Mouse (Mus musculus) gastrocnemius, postnatal 36 days (tissue): ENCODE data around the gene Sh3bgrl. TPM values are rescaled to one million over a fixed set of nuclear protein-coding genes. Genes with fewer than 3 reads are reported as not detected.

Experiments
- DNase-seq, 2 experiments: peaks; one replicate each; pipeline ENCODE4 v3.0.0; 2022
- intact Hi-C: fragments of 180-260 bp; cut with DNase I; formaldehyde crosslinking; loops from one replicate; pipeline ENCODE4 v1.15.1; 2025
- total RNA-seq, 2 experiments: library from RNA; stranded (reverse); gene quantifications; 2 replicates each; pipeline ENCODE4 v1.2.3; 2021

The Sh3bgrl gene
- total RNA-seq, 2 experiments from 2014 or later = 10.5 to 11.8 TPM

DNA sequence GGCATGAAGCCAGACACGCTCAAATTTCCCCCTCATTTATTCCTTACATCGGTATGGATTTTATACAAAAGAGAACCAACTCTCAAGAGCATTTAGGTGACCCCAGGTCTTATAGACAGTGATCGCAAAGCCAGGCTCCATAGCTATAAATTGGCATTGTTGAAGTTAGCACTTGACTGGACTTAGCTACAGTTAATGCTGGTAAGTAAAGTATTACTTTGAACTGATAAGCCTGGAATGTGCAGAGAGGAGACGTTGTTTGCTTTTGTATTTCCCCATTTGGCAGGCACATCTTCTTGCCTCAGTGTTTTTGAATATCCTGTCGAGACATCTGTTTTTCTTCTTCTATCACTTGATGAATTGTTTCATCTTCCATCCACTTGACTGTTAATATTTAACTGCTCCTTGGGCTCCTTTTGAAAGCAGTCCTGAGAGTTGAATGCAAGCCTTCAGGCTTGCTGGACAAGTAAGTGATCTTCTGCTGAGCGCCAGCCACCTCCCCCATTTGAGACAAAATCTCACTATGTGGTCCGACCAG lies 32.5 kb downstream of the Sh3bgrl start:
- intact Hi-C loops = no loop called here
- no peak for DNase-seq

DNA sequence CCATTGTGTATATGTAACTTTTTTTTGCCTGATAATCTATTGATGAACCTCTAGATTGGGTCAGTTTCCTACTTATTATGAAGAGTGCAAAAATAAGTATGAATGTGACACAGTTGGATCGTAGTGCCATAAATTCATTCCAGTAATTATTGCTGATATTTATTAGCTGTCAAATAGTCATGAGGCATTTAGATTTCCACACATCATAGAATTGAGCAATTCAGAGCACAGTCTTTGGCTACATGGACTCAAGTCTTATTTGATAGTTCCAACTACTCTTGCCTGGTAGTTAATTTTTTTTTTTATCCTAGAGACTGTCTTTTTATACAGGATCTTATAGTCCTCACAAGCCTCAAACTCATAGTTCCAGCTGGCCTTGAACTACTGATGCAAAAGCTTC lies 34.9 kb downstream of the Sh3bgrl start:
- intact Hi-C loops = no loop called here
- DNase-seq = no peak

DNA sequence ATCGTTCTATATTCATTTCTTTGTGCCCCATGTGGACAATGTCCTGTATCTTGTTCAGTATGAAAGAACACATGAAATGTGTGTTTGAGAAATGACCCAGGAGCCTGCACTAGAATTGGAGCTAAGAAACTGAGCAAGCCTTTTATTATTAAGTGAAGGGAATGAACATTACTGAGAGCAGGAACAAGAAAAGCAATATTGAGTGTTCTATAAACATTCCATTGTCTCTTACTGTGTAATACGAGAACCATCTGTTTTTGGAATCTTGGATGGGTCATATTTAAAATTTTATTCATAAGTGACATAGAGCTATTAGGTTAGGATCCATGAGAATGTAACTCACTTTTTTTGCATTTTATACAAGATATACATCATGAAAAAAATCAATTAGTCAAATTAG lies 36.7 kb downstream of the Sh3bgrl start:
- intact Hi-C loops = no loop called here
- no peak for DNase-seq

DNA sequence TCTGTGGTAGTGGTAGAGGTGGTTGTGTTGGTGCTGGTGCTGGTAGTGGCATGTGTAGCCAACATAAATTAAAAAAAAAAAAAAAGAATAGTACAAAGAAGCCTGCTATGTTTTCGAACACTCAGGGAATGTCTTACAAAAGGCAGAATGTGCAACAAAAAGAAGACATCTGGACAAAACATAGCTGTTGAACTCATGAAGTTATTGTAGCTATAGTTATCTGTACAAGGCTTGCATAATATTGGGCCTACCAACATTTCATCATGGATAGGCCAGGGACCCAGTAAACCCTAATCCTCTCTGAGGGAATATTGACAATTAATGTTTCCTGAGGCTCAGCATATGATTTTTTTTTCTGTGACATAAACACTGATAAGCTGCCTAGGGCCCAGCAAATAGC lies 37.3 kb downstream of the Sh3bgrl start:
- intact Hi-C loops = no loop called here
- no peak for DNase-seq

DNA sequence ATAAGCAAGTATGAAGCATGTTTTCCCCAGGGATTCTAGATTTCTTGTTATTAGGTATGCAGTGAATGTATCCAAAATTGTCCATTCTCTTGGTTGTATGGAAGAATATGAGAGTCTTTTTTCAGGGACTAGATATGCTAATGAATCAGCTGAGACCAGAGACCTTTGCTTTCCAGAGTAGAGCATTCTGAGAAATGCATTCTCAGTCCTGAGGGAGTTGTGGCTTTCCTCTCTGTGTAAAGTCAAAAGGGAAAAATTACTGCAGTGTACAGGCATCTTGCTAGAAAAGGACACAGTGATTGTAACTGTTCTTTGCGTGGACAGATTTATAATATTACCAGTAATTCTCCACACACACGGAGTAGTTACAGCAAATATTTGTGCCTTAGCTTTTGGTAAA lies 38.3 kb downstream of the Sh3bgrl start:
- intact Hi-C loops = no loop called here
- DNase-seq = no peak

DNA sequence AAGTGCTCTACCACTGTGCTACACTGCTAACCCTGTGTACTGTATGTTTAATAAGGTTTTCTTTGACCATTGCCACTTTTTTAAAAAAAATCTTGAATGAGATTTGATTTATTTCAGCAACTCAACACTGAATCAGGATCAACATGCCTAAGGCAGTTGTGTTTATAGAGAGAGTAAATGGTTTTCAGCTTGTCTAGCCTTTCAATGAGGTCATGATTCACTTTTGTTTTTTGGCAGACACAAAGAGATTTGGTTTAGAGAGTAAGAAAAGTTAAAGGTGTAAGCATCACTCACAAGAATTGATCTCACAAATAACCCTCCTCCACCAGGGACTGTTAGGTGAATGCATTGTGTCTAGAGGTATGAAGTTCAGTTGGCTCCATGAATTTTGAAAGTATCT lies 41.1 kb downstream of the Sh3bgrl start:
- intact Hi-C loops = no loop called here
- no peak for DNase-seq

DNA sequence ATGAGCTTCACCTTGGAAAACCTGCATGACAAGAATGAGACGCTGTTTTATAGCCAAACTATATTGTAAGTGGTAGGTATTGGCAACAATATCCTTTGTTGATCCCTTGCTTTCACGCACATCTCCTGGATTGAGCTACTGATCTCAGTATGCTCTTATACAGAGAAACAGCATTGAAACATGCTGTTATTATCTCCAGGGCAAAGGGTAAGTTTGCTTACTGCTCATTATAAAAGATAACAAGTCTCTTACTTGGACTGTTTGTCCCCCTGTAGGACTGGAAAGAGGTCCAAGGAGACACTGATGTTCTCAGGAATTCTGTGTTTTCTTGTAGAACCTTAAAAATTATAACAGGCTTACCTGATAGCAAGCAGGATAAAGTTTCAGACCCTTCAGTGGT lies 41.7 kb downstream of the Sh3bgrl start:
- no peak for DNase-seq
- intact Hi-C loops = no loop called here

DNA sequence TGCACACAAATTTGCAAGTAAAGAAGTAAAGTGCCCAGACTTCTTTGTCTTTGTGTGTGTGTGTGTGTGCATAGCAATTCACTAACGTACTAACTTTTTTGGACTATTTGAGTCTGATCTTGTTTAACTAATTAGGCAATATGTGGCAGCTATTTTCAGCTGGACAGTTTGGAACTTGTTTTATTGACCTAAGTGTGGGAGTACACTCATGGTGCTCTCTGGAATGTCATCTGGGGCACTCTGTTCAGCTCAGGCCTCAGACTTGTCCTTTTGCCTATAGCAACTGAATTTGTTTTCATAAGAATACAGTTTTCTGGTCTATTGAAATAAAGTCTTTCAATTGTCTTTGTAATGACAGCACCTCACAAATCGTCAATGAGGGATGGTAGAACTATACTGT lies 42.1 kb downstream of the Sh3bgrl start:
- intact Hi-C loops = no loop called here
- no peak for DNase-seq

DNA sequence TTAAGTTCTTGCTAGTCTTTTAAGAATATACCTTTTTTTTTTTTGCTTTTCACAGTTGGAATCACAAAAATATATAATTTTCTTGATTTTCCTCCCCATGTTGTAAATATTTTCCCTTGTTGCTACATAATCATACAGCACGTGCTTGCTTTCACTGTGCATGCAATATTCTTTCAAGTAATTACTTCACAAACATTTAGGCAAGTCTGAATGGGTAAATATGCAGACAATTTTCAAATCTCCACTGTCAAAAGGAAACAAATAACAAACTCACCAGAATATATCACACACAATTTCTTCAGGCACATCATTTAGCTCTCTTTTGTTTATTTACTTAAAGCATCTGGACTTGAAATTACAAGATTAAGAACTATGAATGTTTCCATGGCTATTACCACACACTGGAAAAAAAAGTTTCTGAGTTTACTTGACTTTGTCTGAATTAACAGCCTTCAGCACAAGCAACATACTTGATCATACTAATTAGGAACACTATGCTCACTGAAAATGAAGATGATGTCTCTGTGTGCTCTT lies 46.2 kb downstream of the Sh3bgrl start:
- DNase-seq = no peak
- intact Hi-C loops = no loop called here

DNA sequence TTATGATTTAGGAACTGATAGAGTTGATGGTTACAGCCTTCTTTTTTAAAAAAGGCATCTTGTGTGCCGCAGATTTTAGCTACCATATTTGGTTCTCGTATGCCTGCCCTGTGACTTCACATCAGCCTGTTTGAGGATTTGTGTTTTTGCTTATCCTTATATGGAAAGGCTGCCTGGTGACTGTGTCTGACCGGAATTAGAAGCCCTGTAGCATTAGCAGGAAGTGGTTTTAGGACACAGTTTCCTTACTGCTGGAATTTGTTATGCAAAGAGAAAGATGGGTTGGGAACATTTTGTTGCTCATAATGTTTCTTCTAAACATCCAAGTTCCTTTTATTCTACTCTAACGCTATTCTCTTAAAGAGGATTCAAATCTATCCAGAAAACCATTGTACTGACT lies 47.1 kb downstream of the Sh3bgrl start:
- intact Hi-C loops = no loop called here
- DNase-seq = no peak

DNA sequence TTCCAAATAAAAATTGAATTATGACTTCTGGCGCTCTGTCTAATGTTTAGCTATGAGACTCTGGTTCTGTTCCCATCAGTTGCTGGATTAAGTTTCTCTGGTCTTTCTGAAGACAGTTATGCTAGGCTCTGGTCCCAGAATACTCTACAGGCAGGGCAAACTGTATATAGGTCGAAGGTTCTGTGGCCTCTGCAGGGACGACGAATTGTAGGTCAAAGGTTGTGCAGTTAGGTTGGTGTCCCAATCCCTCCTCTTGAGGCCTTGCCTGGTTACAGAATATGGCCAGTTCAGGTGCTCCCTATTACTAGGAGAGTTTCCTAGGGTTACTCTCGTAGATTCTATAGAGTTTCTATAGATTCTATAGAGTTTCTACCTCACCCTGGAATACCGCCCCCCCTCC lies 50.6 kb downstream of the Sh3bgrl start:
- no peak for DNase-seq
- intact Hi-C loops = no loop called here

DNA sequence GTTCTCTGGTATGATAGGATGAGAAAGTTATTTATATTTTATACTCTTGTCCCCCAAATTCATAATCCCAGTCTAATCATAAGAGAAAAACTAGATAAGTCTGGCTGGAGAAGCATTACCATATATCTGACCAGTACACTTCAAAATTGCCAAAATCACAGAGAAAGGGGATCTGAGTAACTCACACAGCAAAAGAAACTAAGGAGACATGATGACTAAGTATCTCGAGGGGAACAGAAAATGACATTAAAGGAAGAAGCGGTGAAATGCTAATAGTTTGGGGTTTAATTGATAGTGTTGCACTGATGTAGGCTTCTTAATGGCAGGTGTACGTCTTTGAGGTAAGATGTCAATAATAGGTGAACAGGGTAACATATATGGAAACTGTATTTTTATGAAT lies 51.9 kb downstream of the Sh3bgrl start:
- no peak for DNase-seq
- intact Hi-C loops = no loop called here

DNA sequence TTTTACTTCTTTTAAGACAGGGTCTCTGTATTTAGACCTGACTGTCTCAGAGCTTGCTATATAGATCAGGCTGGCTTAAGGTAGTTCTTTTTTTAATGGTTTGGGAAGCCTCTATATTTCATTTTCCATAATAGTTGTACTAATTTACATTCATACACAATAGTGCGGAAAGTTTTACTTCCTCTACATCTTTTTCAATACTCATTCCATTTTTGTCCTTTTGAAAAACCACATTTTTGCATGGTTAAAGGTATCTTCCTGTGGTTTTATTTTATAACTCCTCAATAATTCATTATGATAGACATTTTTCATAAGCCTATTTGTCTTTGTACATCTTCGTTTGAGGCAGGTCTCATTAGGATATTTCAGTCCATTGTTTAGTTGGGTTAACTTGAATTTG lies 56.1 kb downstream of the Sh3bgrl start:
- DNase-seq = no peak
- intact Hi-C loops = no loop called here

DNA sequence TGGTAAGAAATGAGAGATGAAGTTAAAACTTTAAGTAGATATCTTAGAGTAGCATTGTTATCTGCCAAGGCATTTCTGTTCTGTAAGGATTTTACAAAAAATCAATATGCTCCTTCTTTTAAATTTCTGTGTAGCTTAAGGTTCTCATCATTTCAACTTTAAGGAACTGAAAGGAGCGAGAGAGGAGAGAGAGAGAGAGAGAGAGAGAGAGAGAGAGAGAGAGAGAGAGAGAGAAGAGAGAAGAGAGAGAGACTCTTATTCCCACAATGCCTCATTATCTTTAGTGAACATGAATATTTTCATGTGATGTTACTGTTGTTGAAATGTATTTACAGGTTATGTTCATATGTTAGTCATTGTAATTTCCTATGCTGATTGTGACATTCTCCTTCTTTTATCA lies 65.2 kb downstream of the Sh3bgrl start:
- intact Hi-C loops = no loop called here
- no peak for DNase-seq

DNA sequence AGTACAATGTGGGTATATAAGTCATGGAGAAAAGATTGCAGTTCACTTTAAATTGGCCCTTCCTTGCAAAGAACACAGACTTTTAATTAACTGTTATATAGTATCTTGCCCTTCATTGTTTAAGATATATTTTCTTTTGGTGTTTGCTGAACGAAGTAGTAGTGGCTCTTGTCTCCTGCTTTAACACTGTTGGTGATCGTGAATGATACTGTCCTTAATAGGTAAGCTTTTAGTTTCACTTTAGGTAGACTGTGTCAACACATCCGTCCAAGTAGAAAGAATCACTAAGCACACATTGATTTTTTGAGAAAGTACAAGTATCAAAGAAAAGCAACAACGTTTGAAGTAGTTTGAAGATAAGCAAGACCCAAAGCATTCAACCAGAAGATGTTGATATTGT lies 65.7 kb downstream of the Sh3bgrl start:
- no peak for DNase-seq
- intact Hi-C loops = no loop called here

DNA sequence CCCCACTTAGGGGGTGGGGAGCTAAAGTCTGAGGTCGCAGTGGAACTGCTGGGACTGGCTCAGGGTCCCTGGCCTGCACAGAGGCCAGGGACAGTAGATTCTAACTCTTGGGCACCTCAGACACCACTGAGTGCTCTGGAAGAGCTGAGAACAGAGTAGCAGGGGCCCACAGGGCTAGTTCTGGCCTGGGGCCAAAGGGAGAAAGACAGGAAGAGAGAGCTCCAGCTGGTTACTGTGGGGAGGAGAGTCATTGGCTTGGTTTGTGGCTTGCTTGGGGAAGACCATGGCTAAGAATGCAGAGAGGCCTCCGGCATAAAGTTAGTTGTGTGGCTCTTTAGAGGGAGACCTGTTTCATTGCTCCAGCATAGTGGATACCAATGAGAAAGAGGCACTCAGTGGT lies 79.9 kb downstream of the Sh3bgrl start:
- DNase-seq = peak in 1 of 2 experiments; percentile 3
- intact Hi-C loops = no loop called here

DNA sequence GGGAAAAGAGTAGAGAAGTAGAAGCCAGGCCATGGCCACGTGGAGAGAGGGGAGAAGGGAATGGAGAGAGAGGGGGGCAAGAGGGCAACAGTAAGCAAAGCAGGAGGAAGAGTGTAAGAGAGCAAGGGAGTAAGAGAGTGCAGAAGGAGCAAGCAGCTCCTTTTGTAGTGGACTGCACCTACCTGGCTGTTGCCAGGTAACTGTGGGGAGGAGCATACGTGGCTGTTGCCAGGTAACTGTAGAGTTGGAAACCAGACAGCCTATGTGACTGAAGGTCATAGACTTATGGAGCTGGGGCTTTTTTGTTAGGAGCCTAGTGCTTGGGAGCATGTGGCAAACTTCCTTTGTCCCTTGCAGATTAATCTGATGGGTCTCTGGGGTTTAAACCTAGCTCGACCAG lies 80.3 kb downstream of the Sh3bgrl start:
- DNase-seq = no peak
- intact Hi-C loops = no loop called here

DNA sequence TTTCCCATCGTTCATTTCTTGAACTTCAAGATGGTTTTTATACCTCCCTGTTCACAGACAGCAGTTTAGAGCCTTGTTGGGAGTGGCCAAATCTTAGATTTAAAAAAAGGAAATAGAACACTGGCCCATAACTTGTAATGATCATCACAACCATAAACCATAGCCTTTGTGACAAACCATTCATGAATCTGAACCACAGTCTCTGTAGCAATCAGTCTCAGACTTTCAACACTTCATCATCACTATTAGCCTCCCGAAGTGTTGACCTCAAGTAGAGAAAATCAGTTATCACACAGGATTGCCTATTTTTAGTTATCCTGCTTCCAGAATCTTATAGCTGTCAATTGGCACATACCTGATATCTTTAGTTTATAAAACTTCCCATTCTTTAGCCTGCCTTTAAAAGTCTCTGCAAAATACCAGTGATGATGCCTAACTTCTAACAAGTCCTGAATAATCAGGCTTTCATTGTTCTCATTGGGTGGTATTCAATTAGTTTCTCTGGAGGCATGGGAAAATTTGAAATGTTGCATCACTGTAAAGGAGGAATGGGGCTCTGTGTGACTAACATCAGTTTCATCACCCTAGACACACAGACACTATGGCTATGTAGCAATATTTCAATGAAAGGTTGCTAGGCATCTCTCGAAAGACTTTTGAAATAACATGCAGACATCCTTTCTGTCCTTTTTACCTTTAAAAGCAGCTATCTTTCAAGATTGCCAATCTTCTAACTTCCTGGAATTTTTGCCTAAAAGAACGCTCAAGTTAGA lies 89.7 kb downstream of the Sh3bgrl start:
- no peak for DNase-seq
- intact Hi-C loops = no loop called here

DNA sequence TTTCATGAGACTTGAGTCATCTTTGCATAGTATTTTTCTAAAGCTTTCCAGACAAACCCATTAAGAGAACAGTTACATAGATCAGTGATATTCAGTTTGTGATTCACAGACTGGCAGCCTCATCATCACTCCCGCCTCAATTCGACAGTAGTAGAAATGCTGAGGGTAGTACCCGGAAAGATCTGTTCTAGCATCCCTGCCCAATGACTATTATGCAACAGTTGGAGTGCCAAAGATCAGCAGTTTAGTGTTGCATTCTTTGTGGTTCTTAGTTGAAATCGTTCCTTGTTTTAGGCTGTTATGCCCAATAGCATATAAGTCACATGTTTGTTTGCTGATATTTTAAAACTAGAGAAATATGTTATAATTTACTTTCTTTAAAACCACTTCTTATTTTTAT lies 94.4 kb downstream of the Sh3bgrl start:
- intact Hi-C loops = no loop called here
- no peak for DNase-seq

DNA sequence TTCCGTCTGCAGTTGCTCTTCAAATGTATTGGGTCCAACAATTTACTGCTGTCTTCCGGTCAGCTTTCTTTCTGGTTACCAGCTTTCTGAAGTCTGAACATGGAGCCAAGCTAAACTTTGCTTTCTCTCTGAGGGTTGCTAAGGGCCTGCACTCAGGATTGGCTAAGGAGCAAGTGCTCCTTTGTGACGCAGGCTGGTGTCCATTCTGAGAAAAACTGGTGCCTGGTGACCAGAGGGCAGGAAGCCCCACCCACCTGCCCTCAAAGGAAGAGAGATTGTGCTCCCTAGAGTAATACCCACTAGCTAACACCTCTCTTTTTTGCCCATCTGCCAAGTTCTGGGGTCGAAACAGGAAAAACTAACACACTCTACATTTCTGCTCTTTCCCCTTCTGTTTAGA lies 95.8 kb downstream of the Sh3bgrl start:
- intact Hi-C loops = no loop called here
- no peak for DNase-seq

DNA sequence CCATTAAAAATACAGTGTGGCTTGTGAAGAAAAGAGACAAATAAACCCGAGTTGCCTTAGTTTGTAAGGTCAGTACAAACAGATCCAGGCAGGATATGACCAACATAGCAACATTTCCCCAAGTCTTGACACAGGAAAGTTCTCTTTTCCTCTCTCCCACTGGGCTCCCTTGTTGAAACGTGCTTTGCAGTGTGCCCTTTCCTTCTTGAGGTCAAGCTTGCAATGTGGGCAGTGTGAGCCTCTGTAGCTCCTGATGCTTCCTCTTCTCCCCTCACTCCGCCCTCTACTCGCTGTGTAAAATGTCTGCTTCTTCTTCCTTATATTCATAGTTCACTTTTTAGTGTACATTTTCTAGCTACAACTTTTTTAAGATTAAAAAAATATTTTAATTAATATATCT lies 96.3 kb downstream of the Sh3bgrl start:
- no peak for DNase-seq
- intact Hi-C loops = no loop called here

DNA sequence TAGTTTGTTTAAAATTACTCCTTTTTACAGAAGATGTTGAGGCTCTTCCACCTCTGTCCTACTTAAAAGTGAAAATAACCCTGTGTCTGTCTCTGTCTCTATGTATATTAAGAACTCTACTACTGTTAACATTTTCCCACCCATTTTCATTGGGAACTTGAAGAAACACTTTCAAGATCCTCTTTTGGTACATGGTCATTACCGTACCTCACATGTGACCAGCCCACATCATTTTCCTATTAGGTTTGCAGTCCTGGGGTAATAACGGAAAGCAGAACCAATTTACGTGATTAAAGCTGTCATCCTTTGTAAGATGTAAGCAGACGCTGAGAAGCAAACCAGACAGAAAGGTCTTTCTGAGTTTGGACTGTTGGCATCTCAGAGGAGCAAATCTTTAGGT lies 101.3 kb downstream of the Sh3bgrl start, which contains the start of gene Gm6377:
Gene Gm6377 (plus strand): TSS at position 289 of the 400 bp plus-strand sequence.
- intact Hi-C loops = no loop called here
- no peak for DNase-seq
